Mouse (Mus musculus) liver, embryonic 14 days (tissue): ENCODE measurements around the gene Prss21. TPM values are rescaled to one million over a fixed set of nuclear protein-coding genes. Genes with fewer than 3 reads are reported as not detected.

Source experiments
- polyA plus RNA-seq: library from polyadenylated mRNA; depleted of rRNA; stranded (reverse); fragments of >200 nt; gene quantifications from 2 replicates; pipeline ENCODE4 v1.2.3, GENCODE M21; 2012; rRNA removed

The Prss21 gene
- not detected in 2 replicates for polyA plus RNA-seq

DNA sequence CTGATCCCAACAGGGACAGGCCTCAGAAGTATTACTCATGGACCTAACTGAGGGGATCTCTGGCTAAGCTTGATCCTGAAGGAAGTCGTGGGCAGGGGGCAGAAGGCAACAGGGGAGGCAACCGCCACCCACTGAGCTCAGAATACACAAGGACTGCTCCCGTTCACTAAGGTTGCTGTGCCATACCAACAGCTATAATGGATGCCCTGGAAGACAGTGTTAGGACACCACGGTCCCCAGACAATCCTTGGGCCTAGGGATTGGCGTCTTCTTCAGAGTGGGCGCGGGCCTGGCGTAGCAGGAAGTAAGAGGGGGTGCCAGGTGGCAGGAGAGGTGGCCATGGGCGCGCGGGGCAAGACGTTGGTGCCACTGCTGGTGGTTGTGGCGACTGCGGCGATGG lies at the start of gene Prss21:
Prss21 (plus strand) TSS at position 301 of the 400 bp plus-strand sequence.

DNA sequence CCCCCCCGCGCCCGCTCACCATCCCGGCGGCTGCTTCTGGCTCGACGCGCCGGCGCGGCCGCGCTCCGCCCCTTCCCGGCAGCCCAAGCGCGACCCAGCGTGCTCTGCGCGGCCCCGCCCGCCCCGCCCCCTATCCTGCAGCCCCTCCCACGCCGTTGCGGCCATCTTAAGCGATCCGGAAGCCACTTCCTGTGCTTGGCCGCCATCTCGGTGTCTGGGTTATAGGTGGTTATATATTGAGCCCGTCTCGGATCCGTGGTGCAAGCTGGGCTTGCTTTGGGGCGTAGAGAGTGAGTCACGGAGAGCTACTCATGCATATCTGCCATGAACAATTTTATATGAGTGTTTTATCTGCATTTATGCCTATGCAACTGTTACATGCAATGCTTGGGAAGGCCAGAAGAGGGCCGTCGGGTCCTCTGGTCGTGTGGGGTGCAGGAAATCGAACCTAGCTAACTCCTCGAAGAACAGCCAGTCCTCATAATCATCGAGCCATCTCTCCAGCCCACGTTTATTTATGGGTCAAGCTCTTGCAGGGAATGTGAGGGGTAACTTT lies 38.7 kb upstream of the Prss21 start, which contains the start of gene Elob:
Elob (minus strand) TSS at position 73 of the 556 bp plus-strand sequence.

DNA sequence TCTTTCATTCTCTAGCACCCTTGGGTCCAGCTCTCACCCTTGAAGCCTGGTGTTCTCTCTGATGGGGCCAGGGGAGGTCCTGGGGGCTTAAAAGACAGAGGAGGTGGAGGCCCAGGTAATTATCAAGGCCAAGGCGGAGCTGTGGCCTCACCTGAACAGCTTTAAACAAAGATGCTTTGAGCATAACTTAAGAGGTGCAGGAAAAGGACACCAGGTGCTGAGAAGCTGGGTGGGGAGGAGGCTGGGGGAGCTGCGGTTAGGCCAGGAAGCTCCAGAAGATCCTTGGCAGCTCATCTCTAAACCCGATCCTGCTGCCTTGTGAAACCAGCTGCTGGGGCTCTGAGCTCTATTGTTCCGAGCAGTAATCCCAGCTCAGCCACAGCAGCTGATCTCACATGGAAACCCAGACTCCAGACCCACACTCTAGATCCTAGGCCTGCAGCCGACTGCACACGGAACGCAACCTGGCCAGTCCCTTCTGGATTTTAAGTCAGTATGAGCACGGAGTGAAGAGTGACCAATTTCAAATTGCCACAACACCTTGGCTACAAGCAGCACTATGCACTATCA lies 31.8 kb upstream of the Prss21 start, which contains the start of gene Prss33:
Prss33 (minus strand) TSS at position 51 of the 570 bp plus-strand sequence.

DNA sequence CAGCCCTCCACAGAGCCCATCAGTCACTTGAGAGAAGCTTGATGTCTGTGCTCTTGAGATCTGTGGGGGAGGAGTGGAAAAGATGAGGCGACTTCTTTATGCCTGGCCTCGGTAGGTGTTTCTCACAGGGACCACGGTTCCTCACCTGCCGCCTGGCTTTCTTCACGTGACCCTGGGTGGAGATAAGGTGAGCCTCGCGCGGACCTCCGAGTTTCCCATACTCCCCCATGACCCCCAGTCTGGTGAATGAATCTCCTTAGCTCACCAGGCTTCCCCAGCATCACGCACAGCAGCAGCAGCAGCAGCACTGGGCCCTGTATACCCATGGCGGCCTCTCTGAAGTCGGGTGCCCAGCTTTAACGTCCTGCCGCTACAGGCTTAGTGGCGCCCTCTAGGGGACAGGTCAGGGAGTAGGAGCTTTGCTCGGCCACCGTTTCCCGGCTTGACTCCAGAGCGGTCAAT lies 24.0 kb upstream of the Prss21 start, which contains the start of the genes Prss32 and Prss41:
Prss32 (plus strand) TSS at position 44 of the 462 bp plus-strand sequence.
Prss41 (minus strand) TSS at position 361 of the 462 bp plus-strand sequence.

DNA sequence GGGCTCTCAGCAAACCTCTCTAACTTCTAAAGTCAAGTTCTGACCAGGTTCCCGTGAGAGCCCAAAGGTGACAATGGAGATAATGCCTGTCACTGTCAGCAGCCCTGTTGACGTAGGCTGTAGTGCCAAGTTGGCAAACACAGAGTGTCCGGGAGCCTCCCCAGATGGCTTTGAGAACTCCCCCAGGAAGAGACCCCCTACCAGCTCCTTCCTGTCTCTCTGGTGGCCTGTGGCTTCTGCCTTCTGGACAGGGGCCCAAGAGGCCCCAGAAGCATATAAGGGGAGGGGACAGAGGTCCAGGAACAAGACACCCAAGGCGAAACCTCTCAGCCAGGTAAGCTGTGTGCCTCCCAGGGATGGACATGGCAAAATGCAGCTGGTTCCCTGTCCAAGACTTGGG lies 12.7 kb downstream of the Prss21 start, which contains the start of the genes Dcpp1 and Dcpp2:
Dcpp1 (plus strand) TSS at position 301 of the 400 bp plus-strand sequence.
Dcpp2 (plus strand) TSS at position 305 of the 400 bp plus-strand sequence.

DNA sequence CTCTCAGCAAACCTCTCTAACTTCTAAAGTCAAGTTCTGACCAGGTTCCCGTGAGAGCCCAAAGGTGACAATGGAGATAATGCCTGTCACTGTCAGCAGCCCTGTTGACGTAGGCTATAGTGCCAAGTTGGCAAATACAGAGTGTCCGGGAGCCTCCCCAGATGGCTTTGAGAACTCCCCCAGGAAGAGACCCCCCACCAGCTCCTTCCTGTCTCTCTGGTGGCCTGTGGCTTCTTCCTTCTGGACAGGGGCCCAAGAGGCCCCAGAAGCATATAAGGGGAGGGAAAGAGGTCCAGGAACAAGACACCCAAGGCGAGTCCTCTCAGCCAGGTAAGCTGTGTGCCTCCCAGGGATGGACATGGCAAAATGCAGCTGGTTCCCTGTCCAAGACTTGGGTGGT lies 49.3 kb downstream of the Prss21 start, which contains the start of gene Dcpp3:
Dcpp3 (plus strand) TSS at position 301 of the 400 bp plus-strand sequence.

Other genes starting within 250 kb of the Prss21 start
- 0.10 and 0.12 TPM in 2 replicates for gene Mmp25, start 222.8 kb upstream of the Prss21 start, polyA plus RNA-seq
- 0.03 TPM in 1 of 2 replicates, not detected in the other for gene Bicdl2, start 207.6 kb upstream of the Prss21 start, polyA plus RNA-seq
- gene Hcfc1r1, start 194.5 kb upstream of the Prss21 start, polyA plus RNA-seq: 11.5 and 12.4 TPM in 2 replicates
- 16.5 and 18.5 TPM in 2 replicates for gene Thoc6, start 194.2 kb upstream of the Prss21 start, polyA plus RNA-seq
- gene Tnfrsf12a, start 190.6 kb upstream of the Prss21 start, polyA plus RNA-seq: 1.6 and 1.8 TPM in 2 replicates
- gene Cldn6, start 188.8 kb upstream of the Prss21 start, polyA plus RNA-seq: 0.38 and 0.81 TPM in 2 replicates
- not detected in 2 replicates for gene Cldn9, start 184.0 kb upstream of the Prss21 start, polyA plus RNA-seq
- 0.02 and 0.03 TPM in 2 replicates for gene 1520401A03Rik, start 145.3 kb upstream of the Prss21 start, polyA plus RNA-seq
- 24.8 and 29.8 TPM in 2 replicates for gene Pkmyt1, start 141.7 kb upstream of the Prss21 start, polyA plus RNA-seq
- 3.6 and 3.8 TPM in 2 replicates for gene Paqr4, start 127.2 kb upstream of the Prss21 start, polyA plus RNA-seq
- gene Kremen2, start 122.2 kb upstream of the Prss21 start, polyA plus RNA-seq: 0.07 TPM in 1 of 2 replicates, not detected in the other
- gene Flywch1, start 96.5 kb upstream of the Prss21 start, polyA plus RNA-seq: 3.9 and 4.2 TPM in 2 replicates
- 0.78 and 0.93 TPM in 2 replicates for gene Flywch2, start 82.0 kb upstream of the Prss21 start, polyA plus RNA-seq
- 104 and 131 TPM in 2 replicates for gene Srrm2, start 77.5 kb upstream of the Prss21 start, polyA plus RNA-seq
- gene Elob, start 38.9 kb upstream of the Prss21 start, polyA plus RNA-seq: 283 and 297 TPM in 2 replicates
- gene Prss33, start 32.0 kb upstream of the Prss21 start, polyA plus RNA-seq: not detected in 2 replicates
- gene Prss32, start 24.2 kb upstream of the Prss21 start, polyA plus RNA-seq: not detected in 2 replicates
- gene Prss41, start 23.9 kb upstream of the Prss21 start, polyA plus RNA-seq: 0.11 and 0.14 TPM in 2 replicates
- gene Dcpp1, start 12.8 kb downstream of the Prss21 start, polyA plus RNA-seq: not detected in 2 replicates
- gene Dcpp2, start 12.8 kb downstream of the Prss21 start, polyA plus RNA-seq: not detected in 2 replicates
- not detected in 2 replicates for gene Dcpp3, start 49.4 kb downstream of the Prss21 start, polyA plus RNA-seq
- 0.02 TPM in 1 of 2 replicates, not detected in the other for gene Sbp, start 73.6 kb downstream of the Prss21 start, polyA plus RNA-seq
- gene Sbpl, start 87.2 kb downstream of the Prss21 start, polyA plus RNA-seq: not detected in 2 replicates
- gene Prss30, start 112.5 kb downstream of the Prss21 start, polyA plus RNA-seq: 0.06 and 0.09 TPM in 2 replicates
- gene Prss22, start 130.0 kb downstream of the Prss21 start, polyA plus RNA-seq: 0.05 TPM in 1 of 2 replicates, not detected in the other
- gene Prss27, start 170.1 kb downstream of the Prss21 start, polyA plus RNA-seq: 0.10 TPM in 1 of 2 replicates, not detected in the other
- 9.7 and 11.2 TPM in 2 replicates for gene Kctd5, start 205.4 kb downstream of the Prss21 start, polyA plus RNA-seq